Mouse (Mus musculus) lung, adult 2 months (tissue): ENCODE results near the gene Gm20388. TPM values are rescaled to one million over a fixed set of nuclear protein-coding genes. Genes with fewer than 3 reads are reported as not detected.

Experiments
- DNase-seq: peaks from one replicate; pipeline ENCODE4 v3.0.0; 2022
- H3K4me1 ChIP-seq: fragments of 200-500 bp; 2 replicates; pipeline ENCODE4 v1.6.1; 2011; ENCODE audit warnings: low read length; ENCODE audit not compliant: control insufficient read depth, insufficient read depth
- H3K4me3 ChIP-seq: fragments of 200-500 bp; replicated peaks from 2 replicates; pipeline ENCODE3; 2011; ENCODE audit warnings: low read depth, mild to moderate bottlenecking, control low read depth, low read length; ENCODE audit errors: extremely low read depth
- CTCF ChIP-seq: fragments of 200-500 bp; IDR thresholded peaks from 2 replicates; pipeline ENCODE4 v1.5.1; 2011; ENCODE audit warnings: mild to moderate bottlenecking, low read length, control low read depth; ENCODE audit not compliant: insufficient read depth
- POLR2A ChIP-seq: fragments of 200-500 bp; IDR thresholded peaks from 2 replicates; pipeline ENCODE4 v1.6.1; 2011; ENCODE audit warnings: low read depth, mild to moderate bottlenecking, control low read depth, low read length, borderline replicate concordance; ENCODE audit errors: extremely low read depth
- WGBS: fragments of 180-500 bp; shearing (Covaris S2); methylation state at CpG from one replicate; pipeline ENCODE4 v1.1.7; 2018; 5-methylcytosine and 5-hydroxymethylcytosine counted together
- polyA plus RNA-seq: library from polyadenylated mRNA; depleted of rRNA; stranded (reverse); fragments of >200 nt; gene quantifications from 2 replicates; pipeline ENCODE4 v1.2.3, GENCODE M21; 2012

Gm20388 gene
- polyA plus RNA-seq, 1 experiment: 67.8 TPM

GRCm38 (mm10) chr8:122935118-122935517 is 3024.5 kb downstream of the Gm20388 start:
- Histone ChIP-seq H3K4me1 (peaks cover 47% of the 10 kb centered on the region), H3K4me3 (no peak overlapping the region)
- 95% methylated on average over 1 of the region's 1 CpGs for WGBS
- no peak for DNase-seq
- TF ChIP-seq CTCF (no peak), POLR2A (no peak)

- WGBS: 59% methylated on average over 3 of the region's 3 CpGs
- DNase-seq: no peak
- Histone ChIP-seq H3K4me1 (peaks cover 44% of the 10 kb centered on the region), H3K4me3 (no peak overlapping the region)
- TF ChIP-seq CTCF: no peak
- TF ChIP-seq POLR2A: no peak
Measured at GRCm38 (mm10) chr8:122935912-122936311, 3025.3 kb downstream of the Gm20388 start.

GRCm38 (mm10) chr8:122937545-122938053 is 3027.0 kb downstream of the Gm20388 start:
- H3K4me3 ChIP-seq: no peak overlapping the region
- WGBS: 41% methylated on average over 2 of the region's 2 CpGs
- peaks cover 41% of the 10 kb centered on the region for H3K4me1 ChIP-seq
- DNase-seq: no peak
- TF ChIP-seq POLR2A (no peak), CTCF (no peak)

- WGBS: 70% methylated on average over 3 of the region's 3 CpGs
Measured at GRCm38 (mm10) chr8:122938170-122938569, 3027.5 kb downstream of the Gm20388 start.

GRCm38 (mm10) chr8:122938591-122938990 is 3027.9 kb downstream of the Gm20388 start:
- Histone ChIP-seq H3K4me3 (no peak overlapping the region), H3K4me1 (peaks cover 37% of the 10 kb centered on the region)
- WGBS: 23% methylated on average over 4 of the region's 4 CpGs
- TF ChIP-seq CTCF (no peak), POLR2A (no peak)
- DNase-seq: no peak

More at GRCm38 (mm10) chr8:122938170-122938569, 3027.5 kb downstream of the Gm20388 start:
- Histone ChIP-seq H3K4me3 (no peak overlapping the region), H3K4me1 (peaks cover 38% of the 10 kb centered on the region)
- no peak for DNase-seq
- TF ChIP-seq CTCF: no peak
- TF ChIP-seq POLR2A: no peak

GRCm38 (mm10) chr8:122942803-122943713 is 3032.4 kb downstream of the Gm20388 start:
- H3K4me1 ChIP-seq: peaks cover 24% of the 10 kb centered on the region
- DNase-seq: no peak
- H3K4me3 ChIP-seq: no peak overlapping the region
- TF ChIP-seq CTCF (peak; percentile 29), POLR2A (no peak)
- 68% methylated on average over 9 of the region's 9 CpGs for WGBS

GRCm38 (mm10) chr8:122945775-122946174 is 3035.1 kb downstream of the Gm20388 start:
- Histone ChIP-seq H3K4me1 (peaks cover 16% of the 10 kb centered on the region; the same call in 1 of the 2 replicates), H3K4me3 (no peak overlapping the region)
- TF ChIP-seq CTCF: no peak
- no peak for DNase-seq
- 59% methylated on average over 2 of the region's 2 CpGs for WGBS

- no peak for DNase-seq
- Histone ChIP-seq H3K4me3 (no peak overlapping the region), H3K4me1 (peaks cover 17% of the 10 kb centered on the region)
- 57% methylated on average over 5 of the region's 5 CpGs for WGBS
- TF ChIP-seq POLR2A (no peak), CTCF (no peak)
Measured at GRCm38 (mm10) chr8:122949701-122950100, 3039.1 kb downstream of the Gm20388 start.

GRCm38 (mm10) chr8:122951456-122951855 is 3040.8 kb downstream of the Gm20388 start:
- no peak for DNase-seq
- TF ChIP-seq CTCF (no peak), POLR2A (no peak)
- H3K4me1 ChIP-seq: peaks cover 23% of the 10 kb centered on the region
- WGBS: 70% methylated on average over 5 of the region's 5 CpGs
- no peak overlapping the region for H3K4me3 ChIP-seq

- no peak overlapping the region for H3K4me3 ChIP-seq
- WGBS: 61% methylated on average over 6 of the region's 6 CpGs
- TF ChIP-seq POLR2A (no peak), CTCF (no peak)
- DNase-seq: no peak
- H3K4me1 ChIP-seq: peaks cover 29% of the 10 kb centered on the region
Measured at GRCm38 (mm10) chr8:122953028-122953427, 3042.4 kb downstream of the Gm20388 start.
